Mouse (Mus musculus) neural tube, embryonic 14.5 days (tissue): ENCODE data around the gene Gm14496. TPM values are rescaled to one million over a fixed set of nuclear protein-coding genes. Genes with fewer than 3 reads are reported as not detected.
A peak's percentile ranks its signal among the peaks of the same experiment; 100 is the strongest.
"Not testable (repeated sequence)": the region's sequence is repeated elsewhere in the genome, so short reads cannot be mapped to it uniquely, and the experiment has no call there.

ENCODE experiments used
- ATAC-seq: fragments of 200-750 bp; cut with Nextera tagmentation; 2 replicates; pipeline ENCODE4 v1.8.0; 2017; ENCODE audit warnings: low read depth, mild to moderate bottlenecking, moderate TSS enrichment, moderate library complexity
- H3K27ac ChIP-seq: fragments of 300-500 bp; sonication (generic); 2 replicates; pipeline ENCODE4 v1.5.1; 2014; ENCODE audit warnings: low read depth, mild to moderate bottlenecking, control low read depth, low read length, moderate library complexity, mixed read lengths
- H3K27me3 ChIP-seq: fragments of 300-500 bp; sonication (generic); 2 replicates; pipeline ENCODE4 v1.6.1; 2014; ENCODE audit warnings: low read length; ENCODE audit not compliant: control insufficient read depth, insufficient read depth
- H3K36me3 ChIP-seq: fragments of 300-500 bp; sonication (generic); 2 replicates; pipeline ENCODE4 v1.6.1; 2014; ENCODE audit warnings: low read length, mixed read lengths; ENCODE audit not compliant: control insufficient read depth, insufficient read depth
- H3K4me1 ChIP-seq: fragments of 300-500 bp; sonication (generic); 2 replicates; pipeline ENCODE4 v1.6.1; 2014; ENCODE audit warnings: low read length; ENCODE audit not compliant: control insufficient read depth, insufficient read depth
- H3K4me2 ChIP-seq: fragments of 300-500 bp; sonication (generic); 2 replicates; pipeline ENCODE4 v1.6.1; 2014; ENCODE audit warnings: mild to moderate bottlenecking, low read depth, low read length, control low read depth
- H3K4me3 ChIP-seq: fragments of 300-500 bp; sonication (generic); 2 replicates; pipeline ENCODE4 v1.5.1; 2014; ENCODE audit warnings: low read depth, low read length, control low read depth, mixed read lengths
- H3K9ac ChIP-seq: fragments of 300-500 bp; sonication (generic); replicated peaks from 2 replicates; pipeline ENCODE4 v1.6.1; 2014; ENCODE audit warnings: low read depth, mild to moderate bottlenecking, control low read depth, low read length, mixed read lengths
- H3K9me3 ChIP-seq: fragments of 300-500 bp; sonication (generic); 2 replicates; pipeline ENCODE4 v1.6.1; 2016; ENCODE audit warnings: low read length; ENCODE audit not compliant: control insufficient read depth
- WGBS: fragments of 180-500 bp; shearing (Covaris S2); extraction: QIAGEN DNeasy Blood & Tissue Kit; methylation state at CpG from one replicate; pipeline ENCODE4 v1.1.7; 2014; 5-methylcytosine and 5-hydroxymethylcytosine counted together
- polyA plus RNA-seq: library from polyadenylated mRNA; unstranded; fragments of >200 nt; fragmentation: Nextera tagmentation; extraction: Ambion mirVana; gene quantifications from 2 replicates; pipeline ENCODE4 v1.2.1, GENCODE M21; 2014

The Gm14496 gene
- polyA plus RNA-seq, result not detected in 2 replicates

DNA sequence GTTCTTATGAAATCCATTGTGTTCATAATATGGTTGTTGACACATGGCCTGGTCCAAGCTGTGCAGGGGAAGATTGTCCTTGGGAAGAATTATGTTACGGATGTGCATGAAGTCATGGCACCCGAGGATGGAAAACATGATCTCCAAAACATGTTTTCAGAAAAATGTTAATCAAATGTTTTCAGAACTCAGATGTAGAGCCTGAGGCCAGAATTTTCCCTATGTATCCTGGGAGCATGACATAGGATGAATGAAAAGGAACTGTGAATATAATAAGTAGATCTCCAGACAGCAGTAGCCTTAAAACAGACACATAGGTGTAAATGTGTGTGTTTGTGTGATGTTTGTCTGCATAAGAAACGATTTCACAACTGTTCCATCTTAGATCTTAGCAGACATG is at the start of gene Gm14496:
Gm14496 (plus strand) TSS at position 301 of the 400 bp plus-strand sequence.
- WGBS, result 76% methylated on average over 3 of the region's 3 CpGs
- Histone ChIP-seq H3K27ac (no peak within 1 kb of the TSS), H3K9me3 (no peaks in the 10 kb centered on the region), H3K36me3 (no peaks in the 10 kb centered on the region), H3K4me2 (no peak within 1 kb of the TSS), H3K27me3 (no peaks in the 10 kb centered on the region), H3K9ac (no peak within 1 kb of the TSS), H3K4me1 (no peaks in the 10 kb centered on the region), H3K4me3 (no peak within 1 kb of the TSS)
- ATAC-seq, result no peak

DNA sequence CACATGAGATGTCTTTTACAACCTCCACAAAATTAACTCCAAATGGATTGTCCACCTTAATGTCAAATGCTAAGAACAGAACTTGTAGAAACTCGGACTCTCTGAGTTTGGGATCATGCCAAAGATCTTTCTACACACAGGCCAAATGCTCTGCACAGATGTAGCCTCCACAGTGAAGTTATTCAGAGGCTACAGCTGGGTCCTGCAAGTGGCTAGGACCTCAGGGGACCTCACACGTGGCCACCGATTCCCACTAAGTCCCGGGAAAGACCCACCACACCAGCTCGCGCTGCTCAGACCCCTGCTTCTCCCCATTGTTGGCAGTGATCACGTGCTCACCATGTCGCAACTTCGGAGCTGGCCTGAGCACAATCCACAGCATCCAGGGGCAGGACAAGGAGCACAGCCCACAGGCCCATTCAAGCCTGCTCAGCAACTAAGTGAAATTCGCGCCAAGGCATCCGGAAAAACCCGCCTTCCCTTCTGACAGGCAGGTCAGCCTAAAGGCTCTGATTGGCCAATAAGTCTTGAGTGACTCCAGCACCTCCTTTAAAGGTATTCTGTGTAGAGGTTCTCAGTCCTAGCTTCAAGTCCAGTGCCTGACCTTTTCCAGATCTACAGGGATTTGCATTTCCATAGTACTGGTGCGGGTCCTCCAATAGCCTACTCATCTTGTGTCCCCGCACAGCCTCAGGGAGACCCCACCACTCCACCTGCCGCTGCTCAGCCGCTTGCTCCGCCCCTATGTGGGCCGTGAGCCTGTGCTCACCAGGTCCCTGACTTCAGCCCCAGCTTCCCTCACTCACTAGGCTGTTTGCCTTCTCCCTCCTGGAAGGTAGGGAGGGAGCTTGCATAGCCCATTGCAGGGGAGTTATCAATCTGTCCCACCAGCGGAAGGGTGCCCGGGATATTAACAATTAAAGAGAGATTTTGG is 37.9 kb upstream of the Gm14496 start:
- H3K36me3 ChIP-seq, H3K9me3 ChIP-seq, H3K4me1 ChIP-seq, H3K9ac ChIP-seq, H3K27ac ChIP-seq, H3K27me3 ChIP-seq, ATAC-seq: not testable (repeated sequence)
- 17% methylated on average over 21 of the region's 21 CpGs for WGBS
- H3K4me2 ChIP-seq, result peak overlapping the region; percentile 42
- H3K4me3 ChIP-seq, result peak overlapping the region; percentile 17; the same call in 1 of the 2 replicates

DNA sequence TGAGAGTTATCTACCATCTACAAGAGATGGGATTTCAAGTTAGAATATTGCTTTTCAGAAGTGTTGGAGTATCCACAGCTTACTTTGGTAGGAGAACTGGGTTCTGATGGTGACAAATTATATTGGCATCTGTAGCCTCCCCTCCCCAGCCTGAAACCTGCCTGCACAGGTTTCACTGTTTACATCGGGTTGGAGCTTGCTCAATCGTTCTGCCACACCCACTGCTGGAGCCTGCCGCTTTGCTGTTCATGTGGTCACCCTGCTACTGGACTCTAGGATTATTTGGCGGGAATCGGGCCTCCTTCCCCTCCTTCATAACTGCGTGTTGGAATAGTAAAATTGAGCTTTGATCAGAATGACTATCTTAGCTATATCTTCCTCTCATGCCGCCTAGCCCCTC is 22.5 kb upstream of the Gm14496 start:
- no peaks in the 10 kb centered on the region for H3K4me1 ChIP-seq
- no peaks in the 10 kb centered on the region for H3K36me3 ChIP-seq
- H3K9ac ChIP-seq, result no peak overlapping the region
- no peak for ATAC-seq
- H3K4me2 ChIP-seq, result no peak overlapping the region
- no peaks in the 10 kb centered on the region for H3K9me3 ChIP-seq
- no peak overlapping the region for H3K4me3 ChIP-seq
- no peak overlapping the region for H3K27ac ChIP-seq
- H3K27me3 ChIP-seq, result no peaks in the 10 kb centered on the region
- WGBS, result 75% methylated on average over 7 of the region's 7 CpGs

DNA sequence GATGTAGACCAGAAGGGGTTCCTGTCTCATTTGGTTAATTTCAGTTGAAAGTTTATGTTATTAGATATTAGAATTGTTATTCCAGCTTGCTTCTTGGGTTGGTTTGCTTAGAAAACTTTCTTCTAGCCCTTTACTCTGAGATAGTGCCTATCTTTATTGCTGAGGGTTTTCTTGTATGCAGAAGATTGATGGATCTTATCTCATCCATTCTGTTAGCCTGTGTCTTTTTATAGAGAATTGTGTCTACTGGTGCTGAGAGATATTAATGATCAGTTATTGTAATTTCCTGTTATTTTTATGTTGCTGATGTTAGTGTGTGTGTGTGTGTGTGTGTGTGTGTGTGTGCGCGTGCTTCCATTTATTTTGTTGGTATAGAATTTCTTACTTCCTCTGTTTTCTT is 21.7 kb upstream of the Gm14496 start:
- H3K27ac ChIP-seq, result no peak overlapping the region
- WGBS, result 98% methylated on average over 2 of the region's 2 CpGs
- no peaks in the 10 kb centered on the region for H3K4me1 ChIP-seq
- H3K9me3 ChIP-seq, result no peaks in the 10 kb centered on the region
- ATAC-seq, result no peak
- no peak overlapping the region for H3K9ac ChIP-seq
- H3K27me3 ChIP-seq, result no peaks in the 10 kb centered on the region
- no peak overlapping the region for H3K4me2 ChIP-seq
- H3K4me3 ChIP-seq, result no peak overlapping the region
- no peaks in the 10 kb centered on the region for H3K36me3 ChIP-seq

DNA sequence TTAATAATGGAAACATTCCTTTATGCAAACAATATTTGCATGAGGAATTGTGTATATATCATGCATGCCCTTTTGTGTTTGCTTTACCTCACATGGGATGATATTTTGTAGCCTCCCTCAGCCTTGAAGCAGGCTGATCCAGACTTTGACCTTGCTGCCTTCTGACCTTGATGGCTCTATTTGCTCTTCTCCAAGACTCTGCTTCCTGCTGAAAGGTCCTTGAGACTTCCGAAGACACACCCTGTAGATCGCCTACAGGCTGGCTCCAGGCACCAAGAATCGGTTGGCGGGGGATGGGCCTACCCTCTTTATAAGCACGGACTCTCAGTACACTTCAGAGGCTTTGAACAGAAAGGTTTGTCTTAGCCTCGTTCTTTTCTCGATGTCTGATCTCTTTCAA is 9.0 kb upstream of the Gm14496 start:
- H3K36me3 ChIP-seq, H3K4me2 ChIP-seq, H3K4me1 ChIP-seq, H3K27ac ChIP-seq, H3K9ac ChIP-seq, ATAC-seq, H3K4me3 ChIP-seq, H3K9me3 ChIP-seq, H3K27me3 ChIP-seq: not testable (repeated sequence)
- 72% methylated on average over 7 of the region's 7 CpGs for WGBS

Other genes starting within 250 kb of the Gm14496 start
- gene Myt1, start 227.8 kb upstream of the Gm14496 start, polyA plus RNA-seq, result 26.9 and 28.7 TPM in 2 replicates
- 30.6 and 38.7 TPM in 2 replicates for gene Pcmtd2, start 153.3 kb upstream of the Gm14496 start, polyA plus RNA-seq
- gene Polr3k, start 126.8 kb upstream of the Gm14496 start, polyA plus RNA-seq, result 80.2 and 86.0 TPM in 2 replicates